Mouse (Mus musculus) B cell, adult 2 months (primary cell): ENCODE data around the gene Tceal5.

Source experiments
- DNase-seq, 2 experiments: peaks; one replicate each; pipeline ENCODE4 v3.0.0; 2022

Tceal5 gene

DNA sequence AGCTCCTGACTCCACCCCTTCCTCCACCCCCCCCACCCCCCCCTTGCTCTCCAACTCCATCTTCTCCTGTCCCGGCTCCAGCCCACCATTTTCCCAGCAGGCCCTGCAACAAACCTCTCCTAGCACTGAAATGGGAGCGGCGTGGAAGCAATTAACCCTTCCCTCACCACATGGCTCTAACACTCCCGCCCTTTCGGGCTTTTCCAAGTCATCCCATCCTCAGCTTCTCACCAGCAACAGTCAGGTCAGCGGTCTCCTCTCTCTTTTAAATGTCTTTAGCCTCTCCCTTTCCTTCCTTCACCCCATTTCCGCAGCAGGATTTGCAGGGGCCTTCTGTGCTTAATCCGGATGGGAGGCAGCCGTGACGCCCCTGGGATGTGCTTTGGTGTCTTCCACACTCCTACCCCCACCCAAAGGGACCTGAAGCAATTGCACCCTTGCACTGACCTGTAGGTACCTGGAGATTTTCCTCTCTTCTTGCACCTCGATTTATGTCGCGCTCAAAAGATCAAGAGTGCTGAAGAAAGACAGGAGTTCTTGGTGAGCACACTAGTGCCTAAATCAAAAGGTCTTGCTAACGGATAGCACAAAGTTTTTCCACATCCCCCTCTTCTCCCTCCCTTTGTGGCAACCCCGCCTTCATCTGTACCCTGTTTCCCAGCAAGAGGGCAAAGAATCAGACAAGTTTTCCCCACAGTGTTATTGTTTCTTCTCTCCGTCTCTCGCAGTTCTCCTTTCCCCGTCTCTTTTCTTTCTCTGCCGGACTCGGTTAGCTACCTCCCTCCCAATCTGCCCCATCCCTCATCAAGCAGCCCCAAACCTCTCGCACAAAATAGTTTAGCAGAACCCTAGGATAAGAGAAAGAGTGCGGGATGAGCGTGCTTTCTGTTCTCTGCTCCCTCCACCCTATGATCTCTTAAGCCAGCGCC lies 32.2 kb downstream of the Tceal5 start:
- peak; percentile 1 for DNase-seq

GRCm38 (mm10) chrX:136170625-136171024 lies 33.1 kb downstream of the Tceal5 start:
- no peak for DNase-seq
